Mouse (Mus musculus) spleen, adult 2 months (tissue): Measurements from ENCODE around the gene Map2k3. TPM values are rescaled to one million over a fixed set of nuclear protein-coding genes. Genes with fewer than 3 reads are reported as not detected.

ENCODE experiments used
- DNase-seq, 2 experiments: peaks; one replicate each; pipeline versions ENCODE4 v3.0.0 to v3.0.0-alpha.2; 2012 to 2021; ENCODE audit warnings: low spot score in 2 of 2, low read depth in 1 of 2
- H3K27ac ChIP-seq: fragments of 200-500 bp; 2 replicates; pipeline ENCODE4 v1.5.1; 2012; ENCODE audit warnings: low read length, inconsistent platforms; ENCODE audit not compliant: insufficient read depth
- H3K27me3 ChIP-seq: fragments of 200-500 bp; 2 replicates; pipeline ENCODE4 v1.6.1; 2012; ENCODE audit warnings: mild to moderate bottlenecking, moderate library complexity, low read length, inconsistent platforms; ENCODE audit not compliant: control insufficient read depth, insufficient read depth
- H3K36me3 ChIP-seq: fragments of 200-500 bp; 2 replicates; pipeline ENCODE4 v1.6.1; 2012; ENCODE audit warnings: mild to moderate bottlenecking, low read length, inconsistent platforms; ENCODE audit not compliant: control insufficient read depth, insufficient read depth
- H3K4me1 ChIP-seq: fragments of 200-500 bp; 2 replicates; pipeline ENCODE4 v1.6.1; 2011; ENCODE audit warnings: inconsistent platforms; ENCODE audit not compliant: control insufficient read depth, insufficient read depth, insufficient read length
- H3K4me3 ChIP-seq: fragments of 200-500 bp; 2 replicates; pipeline ENCODE4 v1.5.1; 2011; ENCODE audit warnings: mild to moderate bottlenecking, inconsistent platforms; ENCODE audit not compliant: insufficient read depth, insufficient read length; ENCODE audit errors: extremely low read depth
- CTCF ChIP-seq: fragments of 200-500 bp; IDR thresholded peaks from 2 replicates; pipeline ENCODE4 v1.5.1; 2011; ENCODE audit warnings: mild to moderate bottlenecking, inconsistent platforms; ENCODE audit not compliant: insufficient read depth, insufficient read length, insufficient replicate concordance; ENCODE audit errors: extremely low read depth
- POLR2A ChIP-seq: fragments of 200-500 bp; IDR thresholded peaks from 2 replicates; pipeline ENCODE4 v1.6.1; 2011; ENCODE audit warnings: low read depth, low read length, inconsistent platforms
- WGBS: fragments of 180-500 bp; shearing (Covaris S2); methylation state at CpG from one replicate; pipeline ENCODE4 v1.1.7; 2018; 5-methylcytosine and 5-hydroxymethylcytosine counted together
- polyA plus RNA-seq: library from polyadenylated mRNA; depleted of rRNA; stranded (reverse); fragments of >200 nt; gene quantifications from 2 replicates; pipeline ENCODE4 v1.2.3, GENCODE M21; 2012

The Map2k3 gene
- polyA plus RNA-seq, 1 experiment: 23.2 TPM

DNA sequence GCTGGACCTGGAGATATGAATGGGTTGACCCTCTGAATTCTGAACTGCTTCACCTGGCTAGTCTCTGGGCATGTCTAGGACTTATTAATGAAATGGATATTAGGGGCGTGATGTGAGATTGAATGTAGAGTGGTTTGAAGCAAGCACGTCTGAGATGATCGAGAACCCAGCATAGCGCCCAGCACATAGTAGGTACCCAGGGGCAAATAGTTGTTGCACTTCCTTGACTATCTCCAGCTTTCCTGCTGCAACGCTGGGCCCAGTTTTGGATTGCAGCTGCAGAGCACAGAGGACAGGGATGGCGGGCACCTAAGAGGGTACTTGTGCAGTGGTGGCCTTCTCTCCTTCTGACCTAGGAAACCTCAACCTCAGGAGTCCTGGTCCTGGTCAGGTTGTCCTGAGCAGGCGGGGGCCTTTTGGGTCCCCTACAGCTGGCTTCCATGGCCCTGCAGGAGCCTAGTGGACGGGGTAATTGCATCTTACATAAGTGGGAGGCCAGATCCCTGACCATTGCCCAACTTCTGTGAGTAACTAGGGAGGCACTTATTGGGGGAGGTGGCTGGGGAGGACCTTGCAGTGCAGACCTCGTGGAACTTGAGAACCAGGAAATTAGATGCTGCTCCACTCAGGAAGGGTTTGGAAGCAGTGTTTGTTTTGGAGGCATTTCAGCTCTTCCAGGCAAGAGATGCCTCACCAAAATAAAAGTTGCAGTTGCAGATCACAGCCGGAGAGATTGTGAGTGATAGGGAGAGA, 1.5 kb downstream of the Map2k3 start:
- Histone ChIP-seq H3K36me3 (no peaks in the 10 kb centered on the region), H3K27me3 (no peaks in the 10 kb centered on the region), H3K27ac (no peak overlapping the region), H3K4me3 (no peak overlapping the region), H3K4me1 (peaks cover 27% of the 10 kb centered on the region; the same call in 1 of the 2 replicates)
- 82% methylated on average over 10 of the region's 10 CpGs for WGBS
- TF ChIP-seq CTCF (no peak), POLR2A (no peak)
- no peak for DNase-seq

DNA sequence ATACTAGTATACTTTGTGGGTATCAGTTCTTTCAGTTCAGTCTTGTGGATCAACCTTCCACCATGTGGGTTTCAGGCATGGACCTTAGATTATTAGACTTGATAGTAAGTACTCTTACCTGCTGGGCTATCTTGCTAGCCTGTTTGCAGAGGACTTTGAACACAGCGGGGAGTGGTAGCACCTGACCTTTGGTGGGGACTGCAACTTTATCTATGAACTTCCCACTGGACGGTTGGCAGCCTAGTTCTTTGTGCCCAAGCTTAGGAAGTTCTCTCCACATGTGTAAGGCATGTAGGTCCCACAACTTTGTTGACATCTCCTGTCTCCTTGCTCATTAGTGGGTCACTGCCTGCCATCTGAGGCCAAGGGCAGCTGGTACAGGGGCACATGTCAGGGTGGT, 3.0 kb downstream of the Map2k3 start:
- WGBS: 80% methylated on average over 2 of the region's 2 CpGs
- Histone ChIP-seq H3K27me3 (no peaks in the 10 kb centered on the region), H3K27ac (peak overlapping the region; percentile 39), H3K4me3 (no peak overlapping the region), H3K36me3 (no peaks in the 10 kb centered on the region), H3K4me1 (peaks cover 27% of the 10 kb centered on the region; the same call in 1 of the 2 replicates)
- DNase-seq: no peak
- TF ChIP-seq POLR2A: no peak
- TF ChIP-seq CTCF: no peak

DNA sequence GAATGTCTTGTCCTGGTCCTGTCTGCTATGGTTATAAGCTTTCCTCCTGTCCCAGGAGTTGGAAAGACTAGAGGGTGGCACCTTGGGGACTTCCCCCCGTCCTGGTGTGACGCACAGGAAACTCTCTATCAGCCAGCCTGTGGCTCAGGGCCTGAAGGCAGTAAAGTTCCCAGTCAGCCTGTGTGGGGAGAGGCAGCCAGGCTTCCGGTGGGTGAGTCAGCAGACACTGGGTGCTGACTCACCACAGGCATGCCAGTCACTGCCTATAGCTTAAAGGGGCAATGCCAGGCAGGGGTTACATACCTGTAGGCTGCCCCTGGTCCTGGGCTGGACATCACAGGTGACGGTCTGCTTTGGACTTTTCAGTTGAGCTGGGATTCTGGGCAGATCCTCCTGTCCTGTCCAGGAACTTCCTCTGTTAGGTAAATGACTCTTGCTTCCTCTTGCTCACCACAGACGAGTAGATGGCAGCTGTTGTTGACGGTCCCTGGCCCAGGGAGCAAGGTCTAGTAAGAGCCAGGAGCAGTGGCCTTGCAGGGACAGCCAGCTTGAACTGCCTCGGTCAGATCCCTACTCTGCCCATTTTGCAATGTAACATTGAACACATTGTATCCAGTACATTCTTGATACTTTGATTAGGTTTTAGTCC, 3.6 kb downstream of the Map2k3 start:
- TF ChIP-seq CTCF: no peak
- no peak for TF ChIP-seq POLR2A
- Histone ChIP-seq H3K36me3 (no peaks in the 10 kb centered on the region), H3K4me3 (no peak overlapping the region), H3K27me3 (no peaks in the 10 kb centered on the region), H3K4me1 (peaks cover 27% of the 10 kb centered on the region; the same call in 1 of the 2 replicates), H3K27ac (peak overlapping the region; percentile 51)
- peak; percentile 50 for DNase-seq
- 16% methylated on average over 7 of the region's 7 CpGs for WGBS

- WGBS: 42% methylated on average over 4 of the region's 4 CpGs
- TF ChIP-seq CTCF (no peak), POLR2A (no peak)
- Histone ChIP-seq H3K27ac (peak overlapping the region; percentile 51), H3K4me1 (peaks cover 25% of the 10 kb centered on the region; the same call in 1 of the 2 replicates), H3K36me3 (no peaks in the 10 kb centered on the region), H3K27me3 (no peaks in the 10 kb centered on the region), H3K4me3 (no peak overlapping the region)
- no peak for DNase-seq
These were observed 4.1 kb downstream of the Map2k3 start for GRCm38 (mm10) chr11:60935975-60936373.

- TF ChIP-seq CTCF (no peak), POLR2A (no peak)
- peaks cover 20% of the 10 kb centered on the region; the same call in 1 of the 2 replicates for H3K4me1 ChIP-seq
- WGBS: 20% methylated on average over 3 of the region's 3 CpGs
These were observed 5.8 kb downstream of the Map2k3 start for GRCm38 (mm10) chr11:60937611-60938010.

GRCm38 (mm10) chr11:60939487-60939886, 7.7 kb downstream of the Map2k3 start:
- no peak overlapping the region for H3K4me3 ChIP-seq
- WGBS: 90% methylated on average over 3 of the region's 3 CpGs
- TF ChIP-seq POLR2A (no peak), CTCF (no peak)
- no peak overlapping the region for H3K27ac ChIP-seq
- no peaks in the 10 kb centered on the region for H3K27me3 ChIP-seq
- DNase-seq: no peak
- peaks cover 14% of the 10 kb centered on the region for H3K36me3 ChIP-seq
- peaks cover 13% of the 10 kb centered on the region; the same call in 1 of the 2 replicates for H3K4me1 ChIP-seq

More at GRCm38 (mm10) chr11:60937611-60938010, 5.8 kb downstream of the Map2k3 start:
- H3K36me3 ChIP-seq: peaks cover 2% of the 10 kb centered on the region; the same call in 1 of the 2 replicates
- no peak overlapping the region for H3K27ac ChIP-seq
- H3K4me3 ChIP-seq: no peak overlapping the region
- DNase-seq: no peak
- no peaks in the 10 kb centered on the region for H3K27me3 ChIP-seq
